Mouse (Mus musculus) embryonic fibroblast, embryonic 13.5 days (primary cell): ENCODE measurements around the gene 2610301B20Rik. TPM values are rescaled to one million over a fixed set of nuclear protein-coding genes. Genes with fewer than 3 reads are reported as not detected.
"Not testable (repeated sequence)": the region's sequence is repeated elsewhere in the genome, so short reads cannot be mapped to it uniquely, and the experiment has no call there.

Experiments
- H3K27ac ChIP-seq: 2 replicates; pipeline ENCODE4 v1.5.1; 2012; ENCODE audit warnings: low read length, control low read depth, inconsistent platforms; ENCODE audit not compliant: insufficient read depth
- H3K4me1 ChIP-seq: 2 replicates; pipeline ENCODE4 v1.6.1; 2011; ENCODE audit warnings: low read length; ENCODE audit not compliant: control insufficient read depth, insufficient read depth
- H3K4me3 ChIP-seq: 2 replicates; pipeline ENCODE4 v1.5.1; 2011; ENCODE audit warnings: mild to moderate bottlenecking, control low read depth, low read length; ENCODE audit not compliant: insufficient read depth
- CTCF ChIP-seq: IDR thresholded peaks from 2 replicates; pipeline ENCODE4 v1.5.1; 2011; ENCODE audit warnings: mild to moderate bottlenecking, control low read depth, low read length, moderate library complexity, borderline replicate concordance; ENCODE audit not compliant: insufficient read depth
- POLR2A ChIP-seq: IDR thresholded peaks from 2 replicates; pipeline ENCODE4 v1.6.1; 2011; ENCODE audit warnings: low read depth, mild to moderate bottlenecking, control low read depth, low read length, moderate library complexity
- polyA plus RNA-seq: library from polyadenylated mRNA; stranded (reverse); fragments of >200 nt; gene quantifications from 2 replicates; pipeline ENCODE4 v1.2.4, GENCODE M21; 2011; ENCODE audit warnings: low read depth; ENCODE audit not compliant: missing spikeins, insufficient read length

2610301B20Rik gene
- polyA plus RNA-seq, 1 experiment = 23.8 TPM

- TF ChIP-seq CTCF (no peak), POLR2A (no peak)
- Histone ChIP-seq H3K4me1 (no peaks in the 10 kb centered on the region), H3K4me3 (no peak overlapping the region), H3K27ac (no peak overlapping the region)
Observed at GRCm38 (mm10) chr4:10905234-10905801, 31.0 kb downstream of the 2610301B20Rik start.

GRCm38 (mm10) chr4:10911417-10911816 lies 37.1 kb downstream of the 2610301B20Rik start:
- not testable (repeated sequence) for H3K4me3 ChIP-seq, H3K4me1 ChIP-seq, H3K27ac ChIP-seq

GRCm38 (mm10) chr4:10911909-10912478 lies 37.7 kb downstream of the 2610301B20Rik start:
- H3K27ac ChIP-seq = no peak overlapping the region
- no peaks in the 10 kb centered on the region for H3K4me1 ChIP-seq
- TF ChIP-seq POLR2A (no peak), CTCF (no peak)
- H3K4me3 ChIP-seq = no peak overlapping the region

- TF ChIP-seq POLR2A (no peak), CTCF (no peak)
- Histone ChIP-seq H3K4me3 (no peak overlapping the region), H3K27ac (no peak overlapping the region), H3K4me1 (no peaks in the 10 kb centered on the region)
Observed at GRCm38 (mm10) chr4:10912611-10913301, 38.5 kb downstream of the 2610301B20Rik start.

- Histone ChIP-seq H3K4me3 (no peak overlapping the region), H3K4me1 (no peaks in the 10 kb centered on the region), H3K27ac (no peak overlapping the region)
- TF ChIP-seq CTCF (no peak), POLR2A (no peak)
Observed at GRCm38 (mm10) chr4:10913409-10913808, 39.1 kb downstream of the 2610301B20Rik start.

- no peak overlapping the region for H3K27ac ChIP-seq
- TF ChIP-seq CTCF (no peak), POLR2A (no peak)
- H3K4me1 ChIP-seq = no peaks in the 10 kb centered on the region
- H3K4me3 ChIP-seq = no peak overlapping the region
Observed at GRCm38 (mm10) chr4:10914766-10915165, 40.5 kb downstream of the 2610301B20Rik start.

GRCm38 (mm10) chr4:10915271-10915670 lies 41.0 kb downstream of the 2610301B20Rik start:
- Histone ChIP-seq H3K27ac (no peak overlapping the region), H3K4me3 (no peak overlapping the region), H3K4me1 (no peaks in the 10 kb centered on the region)
- TF ChIP-seq POLR2A (no peak), CTCF (no peak)

- Histone ChIP-seq H3K4me3 (no peak overlapping the region), H3K27ac (no peak overlapping the region), H3K4me1 (no peaks in the 10 kb centered on the region; the same call in 1 of the 2 replicates)
- TF ChIP-seq POLR2A = no peak
- TF ChIP-seq CTCF = no peak
Observed at GRCm38 (mm10) chr4:10918402-10918801, 44.1 kb downstream of the 2610301B20Rik start.

GRCm38 (mm10) chr4:10919097-10919496 lies 44.8 kb downstream of the 2610301B20Rik start:
- no peak overlapping the region for H3K4me3 ChIP-seq
- no peaks in the 10 kb centered on the region; the same call in 1 of the 2 replicates for H3K4me1 ChIP-seq
- no peak overlapping the region for H3K27ac ChIP-seq
- TF ChIP-seq CTCF (no peak), POLR2A (no peak)

- Histone ChIP-seq H3K4me1 (no peaks in the 10 kb centered on the region; the same call in 1 of the 2 replicates), H3K27ac (no peak overlapping the region)
- TF ChIP-seq POLR2A (no peak), CTCF (no peak)
Observed at GRCm38 (mm10) chr4:10919530-10919929, 45.2 kb downstream of the 2610301B20Rik start.

More at GRCm38 (mm10) chr4:10919530-10919929, 45.2 kb downstream of the 2610301B20Rik start:
- no peak overlapping the region for H3K4me3 ChIP-seq
